Mouse (Mus musculus): ENCODE data around the gene Polr3gl. TPM values are rescaled to one million over a fixed set of nuclear protein-coding genes. Genes with fewer than 3 reads are reported as not detected.

Polr3gl gene
- polyA plus RNA-seq, 1 experiment from 2014 or later: 29.5 TPM

DNA sequence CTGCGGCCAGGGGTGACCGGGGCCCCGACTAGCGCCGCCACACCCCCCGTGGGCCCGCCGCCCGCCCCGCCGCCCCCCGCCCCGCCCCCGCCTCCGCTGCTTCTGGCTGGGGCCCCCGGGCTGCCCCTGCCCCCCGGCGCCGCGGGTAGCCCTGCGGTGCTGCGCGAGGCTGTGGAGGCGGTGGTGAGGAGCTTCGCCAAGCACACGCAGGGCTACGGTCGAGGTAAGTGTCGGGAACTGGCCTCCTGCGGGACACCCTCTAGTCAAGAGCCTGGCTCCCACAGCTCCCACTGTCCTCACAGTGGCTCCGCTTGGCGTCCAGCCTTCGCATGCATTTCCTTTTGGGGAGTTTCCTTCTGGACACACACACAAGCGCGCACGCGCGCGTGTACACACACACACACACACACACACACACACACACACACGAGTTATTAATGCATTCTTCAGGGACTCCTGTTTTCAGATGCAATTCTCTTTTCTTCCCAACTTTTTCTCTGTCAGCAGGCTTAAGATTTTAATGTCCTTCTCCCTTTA lies 7.3 kb upstream of the Polr3gl start:
- H3K4me1 ChIP-seq (ENCODE audit: control insufficient read depth, insufficient read depth, low read length): peaks cover 32% of the 10 kb centered on the region; the same call in 1 of the 2 replicates
- H3K27ac ChIP-seq (ENCODE audit: low read length): peak overlapping the region; percentile 96
- no peaks in the 10 kb centered on the region for H3K9me3 ChIP-seq (ENCODE audit: control insufficient read depth, low read depth, low read length)
- peak overlapping the region; percentile 54 for H3K4me3 ChIP-seq (ENCODE audit: low read depth, low read length)
- peak overlapping the region; percentile 88 for H3K9ac ChIP-seq (replicated peaks; ENCODE audit: low read depth, low read length)
- ATAC-seq (ENCODE audit: insufficient number of reproducible peaks, insufficient read depth, low FRiP score, low read depth): peak; percentile 60
- no peaks in the 10 kb centered on the region; the same call in 1 of the 2 replicates for H3K36me3 ChIP-seq (ENCODE audit: control insufficient read depth, insufficient read depth, low read length)
- 2% methylated on average over 31 of the region's 40 CpGs for WGBS
- peak overlapping the region; percentile 60 for H3K4me2 ChIP-seq (replicated peaks; ENCODE audit: low read depth, low read length)
- H3K27me3 ChIP-seq (ENCODE audit: control insufficient read depth, insufficient read depth, low read length): no peaks in the 10 kb centered on the region

DNA sequence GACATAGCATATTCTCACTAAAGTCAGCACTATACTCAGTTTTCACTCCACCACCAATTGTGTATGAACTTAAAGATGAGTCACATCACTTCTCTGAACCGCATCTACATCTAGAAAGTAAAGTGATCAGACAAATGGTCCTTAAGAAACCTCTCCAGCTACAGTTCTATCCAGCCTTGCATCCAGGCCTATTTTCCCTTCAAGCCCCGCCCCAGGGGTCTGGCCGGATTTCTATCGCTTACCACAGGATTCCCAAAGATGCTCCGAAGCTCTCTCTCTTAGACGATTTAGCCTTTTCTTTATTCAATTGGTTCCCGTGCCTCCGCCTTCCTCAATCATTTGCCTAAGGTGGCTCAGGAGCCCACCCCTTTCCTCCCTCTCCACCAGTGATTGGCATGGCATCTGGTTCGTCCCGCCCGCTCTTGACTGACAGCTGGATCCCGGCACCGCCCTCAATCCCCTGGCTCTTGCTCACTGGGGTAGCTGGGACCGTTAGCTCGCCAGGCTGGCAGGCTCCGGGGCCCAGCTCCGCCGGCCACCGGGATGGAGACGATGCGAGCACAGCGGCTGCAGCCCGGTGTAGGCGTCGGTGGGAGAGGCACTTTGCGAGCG lies 6.8 kb upstream of the Polr3gl start, which contains the start of gene Lix1l:
TSS of gene Lix1l (plus strand) at position 511 of the 612 bp plus-strand sequence.
- Histone ChIP-seq H3K36me3 (ENCODE audit: control insufficient read depth, insufficient read depth, low read length) (no peaks in the 10 kb centered on the region), H3K27ac (ENCODE audit: low read length) (peak within 1 kb of the TSS; percentile 96), H3K4me2 (replicated peaks; ENCODE audit: low read depth, low read length) (peak within 1 kb of the TSS; percentile 60), H3K4me3 (ENCODE audit: low read depth, low read length) (peak within 1 kb of the TSS; percentile 54), H3K9ac (replicated peaks; ENCODE audit: low read depth, low read length) (peak within 1 kb of the TSS; percentile 88), H3K4me1 (ENCODE audit: control insufficient read depth, insufficient read depth, low read length) (peaks cover 37% of the 10 kb centered on the region; the same call in 1 of the 2 replicates), H3K9me3 (ENCODE audit: control insufficient read depth, low read depth, low read length) (no peaks in the 10 kb centered on the region), H3K27me3 (ENCODE audit: control insufficient read depth, insufficient read depth, low read length) (no peaks in the 10 kb centered on the region)
- ATAC-seq (ENCODE audit: insufficient number of reproducible peaks, insufficient read depth, low FRiP score, low read depth): peak; percentile 90
- WGBS: 2% methylated on average over 27 of the region's 27 CpGs

DNA sequence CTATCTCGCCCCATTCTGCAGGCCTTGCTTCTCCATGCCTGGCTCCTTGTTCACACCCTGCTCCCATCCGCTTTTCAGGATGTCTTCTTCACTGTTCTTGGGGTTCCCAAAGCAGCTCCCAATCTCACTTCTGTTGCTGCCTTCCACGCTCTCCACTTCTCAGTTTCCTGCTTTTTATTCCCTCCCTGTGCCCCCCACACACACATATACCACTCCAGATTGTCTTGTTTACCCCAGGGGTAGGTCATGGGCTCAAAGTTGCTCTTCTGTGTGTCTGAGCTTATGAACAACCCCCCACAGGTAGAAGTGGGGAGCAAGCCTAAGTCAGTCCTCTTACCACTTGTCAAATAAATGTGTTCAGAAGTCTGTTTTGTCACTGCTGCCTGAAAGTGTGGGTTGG lies 5.4 kb upstream of the Polr3gl start:
- H3K4me1 ChIP-seq (ENCODE audit: control insufficient read depth, insufficient read depth, low read length): peaks cover 36% of the 10 kb centered on the region; the same call in 1 of the 2 replicates
- no peak overlapping the region for H3K9ac ChIP-seq (replicated peaks; ENCODE audit: low read depth, low read length)
- no peak for ATAC-seq (ENCODE audit: insufficient number of reproducible peaks, insufficient read depth, low FRiP score, low read depth)
- H3K9me3 ChIP-seq (ENCODE audit: control insufficient read depth, low read depth, low read length): no peaks in the 10 kb centered on the region
- no peaks in the 10 kb centered on the region for H3K36me3 ChIP-seq (ENCODE audit: control insufficient read depth, insufficient read depth, low read length)
- no peak overlapping the region for H3K4me2 ChIP-seq (replicated peaks; ENCODE audit: low read depth, low read length)
- no peaks in the 10 kb centered on the region for H3K27me3 ChIP-seq (ENCODE audit: control insufficient read depth, insufficient read depth, low read length)
- WGBS: 74% methylated on average over 3 of the region's 3 CpGs
- H3K27ac ChIP-seq (ENCODE audit: low read length): no peak overlapping the region
- no peak overlapping the region for H3K4me3 ChIP-seq (ENCODE audit: low read depth, low read length)

DNA sequence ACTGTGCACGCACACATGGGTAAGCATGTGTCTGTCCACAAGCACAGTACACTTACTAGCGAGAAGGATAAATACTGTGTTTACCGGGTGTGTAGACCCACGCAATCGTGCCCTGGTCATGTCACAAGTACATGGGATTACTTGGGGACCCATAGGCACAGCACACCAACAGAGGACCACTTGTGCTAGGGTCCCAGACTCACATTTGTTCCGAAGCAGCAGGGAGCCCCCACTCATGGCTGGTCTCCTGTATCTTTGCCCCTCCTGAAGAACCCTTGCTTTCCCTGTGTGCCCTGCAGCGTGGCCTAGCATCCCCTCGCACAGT lies 5.0 kb upstream of the Polr3gl start:
- peaks cover 34% of the 10 kb centered on the region; the same call in 1 of the 2 replicates for H3K4me1 ChIP-seq (ENCODE audit: control insufficient read depth, insufficient read depth, low read length)
- H3K27ac ChIP-seq (ENCODE audit: low read length): no peak overlapping the region

DNA sequence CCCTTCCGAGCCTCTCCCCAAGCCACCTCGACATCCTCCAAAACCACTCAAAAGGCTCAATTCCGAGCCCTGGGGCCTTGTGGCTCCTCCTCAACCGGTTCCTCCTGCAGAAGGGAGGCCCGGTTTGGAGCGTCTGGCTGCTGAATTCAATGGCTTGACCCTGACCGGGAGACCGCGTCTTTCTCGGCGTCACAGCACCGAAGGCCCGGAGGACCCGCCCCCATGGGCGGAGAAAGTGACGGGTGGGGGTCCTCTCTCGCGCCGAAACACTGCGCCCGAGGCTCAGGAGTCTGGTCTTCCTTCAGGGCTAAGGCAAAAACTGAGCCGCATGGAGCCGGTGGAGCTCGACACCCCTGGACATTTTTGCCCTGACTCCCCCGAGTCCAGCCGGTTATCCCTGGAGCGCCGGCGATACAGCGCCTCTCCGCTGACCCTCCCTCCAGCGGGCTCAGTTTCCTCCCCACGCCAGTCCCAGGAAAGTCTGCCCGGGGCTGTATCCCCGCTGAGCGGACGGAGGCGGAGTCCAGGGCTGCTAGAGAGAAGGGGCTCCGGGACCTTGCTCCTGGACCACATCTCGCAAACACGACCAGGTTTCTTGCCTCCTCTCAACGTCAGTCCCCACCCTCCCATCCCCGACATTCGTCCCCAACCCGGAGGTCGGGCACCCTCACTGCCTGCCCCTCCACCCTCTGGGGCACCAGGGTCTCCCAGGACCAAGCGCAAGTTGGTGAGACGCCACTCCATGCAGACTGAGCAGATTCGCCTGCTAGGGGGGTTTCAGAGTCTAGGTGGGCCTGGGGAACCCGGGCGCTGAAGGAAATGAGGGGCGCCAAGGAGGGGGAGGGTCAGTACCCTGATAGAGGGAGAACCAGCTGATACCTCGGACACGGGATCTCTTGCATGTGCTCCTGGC lies 4.4 kb upstream of the Polr3gl start:
- Histone ChIP-seq H3K4me3 (ENCODE audit: low read depth, low read length) (peak overlapping the region; percentile 44), H3K27ac (ENCODE audit: low read length) (peak overlapping the region; percentile 72; the same call in 1 of the 2 replicates), H3K4me1 (ENCODE audit: control insufficient read depth, insufficient read depth, low read length) (peaks cover 29% of the 10 kb centered on the region; the same call in 1 of the 2 replicates), H3K27me3 (ENCODE audit: control insufficient read depth, insufficient read depth, low read length) (no peaks in the 10 kb centered on the region), H3K4me2 (replicated peaks; ENCODE audit: low read depth, low read length) (peak overlapping the region; percentile 82), H3K36me3 (ENCODE audit: control insufficient read depth, insufficient read depth, low read length) (no peaks in the 10 kb centered on the region), H3K9ac (replicated peaks; ENCODE audit: low read depth, low read length) (peak overlapping the region; percentile 46), H3K9me3 (ENCODE audit: control insufficient read depth, low read depth, low read length) (no peaks in the 10 kb centered on the region)
- WGBS: 2% methylated on average over 54 of the region's 54 CpGs
- 0 out of 2 replicates have a peak, but pooled peaks have one; percentile 16 for ATAC-seq (ENCODE audit: insufficient number of reproducible peaks, insufficient read depth, low FRiP score, low read depth)

More for the DNA sequence above, 5.0 kb upstream of the Polr3gl start:
- no peak overlapping the region for H3K9ac ChIP-seq (replicated peaks; ENCODE audit: low read depth, low read length)
- no peak for ATAC-seq (ENCODE audit: insufficient number of reproducible peaks, insufficient read depth, low FRiP score, low read depth)
- peak overlapping the region; percentile 44 for H3K4me3 ChIP-seq (ENCODE audit: low read depth, low read length)
- no peaks in the 10 kb centered on the region for H3K27me3 ChIP-seq (ENCODE audit: control insufficient read depth, insufficient read depth, low read length)
- WGBS: 57% methylated on average over 8 of the region's 8 CpGs
- H3K4me2 ChIP-seq (replicated peaks; ENCODE audit: low read depth, low read length): peak overlapping the region; percentile 82
- no peaks in the 10 kb centered on the region for H3K36me3 ChIP-seq (ENCODE audit: control insufficient read depth, insufficient read depth, low read length)
- H3K9me3 ChIP-seq (ENCODE audit: control insufficient read depth, low read depth, low read length): no peaks in the 10 kb centered on the region

DNA sequence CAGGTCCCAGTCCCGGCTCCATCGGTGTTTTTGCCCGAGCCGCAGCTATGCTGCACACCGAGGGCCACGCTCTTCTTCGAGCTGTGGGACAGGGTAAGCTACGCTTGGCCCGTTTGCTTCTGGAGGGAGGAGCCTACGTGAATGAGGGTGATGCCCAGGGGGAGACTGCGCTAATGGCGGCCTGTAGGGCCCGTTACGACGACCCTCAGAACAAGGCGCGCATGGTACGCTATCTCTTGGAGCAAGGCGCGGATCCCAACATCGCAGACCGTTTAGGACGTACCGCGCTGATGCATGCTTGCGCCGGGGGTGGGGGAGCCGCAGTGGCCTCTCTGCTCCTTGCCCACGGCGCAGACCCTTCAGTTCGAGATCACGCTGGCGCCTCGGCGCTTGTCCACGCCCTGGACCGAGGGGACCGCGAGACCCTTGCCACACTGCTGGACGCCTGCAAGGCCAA lies 3.5 kb upstream of the Polr3gl start:
- H3K9me3 ChIP-seq (ENCODE audit: control insufficient read depth, low read depth, low read length): no peaks in the 10 kb centered on the region
- under 1% methylated on average over 40 of the region's 40 CpGs for WGBS
- ATAC-seq (ENCODE audit: insufficient number of reproducible peaks, insufficient read depth, low FRiP score, low read depth): no peak
- H3K4me3 ChIP-seq (ENCODE audit: low read depth, low read length): peak overlapping the region; percentile 44
- peaks cover 28% of the 10 kb centered on the region; the same call in 1 of the 2 replicates for H3K4me1 ChIP-seq (ENCODE audit: control insufficient read depth, insufficient read depth, low read length)
- peak overlapping the region; percentile 46 for H3K9ac ChIP-seq (replicated peaks; ENCODE audit: low read depth, low read length)
- peak overlapping the region; percentile 82 for H3K4me2 ChIP-seq (replicated peaks; ENCODE audit: low read depth, low read length)
- peak overlapping the region; percentile 72; the same call in 1 of the 2 replicates for H3K27ac ChIP-seq (ENCODE audit: low read length)
- no peaks in the 10 kb centered on the region for H3K36me3 ChIP-seq (ENCODE audit: control insufficient read depth, insufficient read depth, low read length)
- H3K27me3 ChIP-seq (ENCODE audit: control insufficient read depth, insufficient read depth, low read length): no peaks in the 10 kb centered on the region

DNA sequence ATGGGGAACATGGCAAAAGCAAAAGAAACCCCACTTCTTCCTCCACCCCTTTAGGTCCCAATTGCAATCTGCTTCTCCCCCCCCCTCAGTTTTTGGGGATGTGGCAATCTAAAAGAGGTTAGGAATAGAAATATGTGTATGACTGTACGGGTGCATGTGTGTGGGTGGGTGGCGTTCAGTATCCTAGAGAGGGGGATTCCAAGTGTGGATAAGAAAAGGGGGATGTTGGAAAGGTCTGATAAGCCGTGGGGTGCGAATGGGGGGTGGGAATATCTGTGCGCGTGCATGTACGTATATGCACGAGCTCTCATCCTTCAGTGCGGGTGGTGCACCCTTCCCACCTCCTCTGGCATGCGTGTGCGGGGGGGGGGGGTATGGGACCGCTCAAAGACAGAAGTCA lies 2.9 kb upstream of the Polr3gl start:
- H3K4me2 ChIP-seq (replicated peaks; ENCODE audit: low read depth, low read length): peak overlapping the region; percentile 82
- H3K4me3 ChIP-seq (ENCODE audit: low read depth, low read length): peak overlapping the region; percentile 44
- ATAC-seq (ENCODE audit: insufficient number of reproducible peaks, insufficient read depth, low FRiP score, low read depth): no peak
- H3K27ac ChIP-seq (ENCODE audit: low read length): no peak overlapping the region; the same call in 1 of the 2 replicates
- H3K4me1 ChIP-seq (ENCODE audit: control insufficient read depth, insufficient read depth, low read length): peaks cover 28% of the 10 kb centered on the region; the same call in 1 of the 2 replicates
- no peaks in the 10 kb centered on the region for H3K36me3 ChIP-seq (ENCODE audit: control insufficient read depth, insufficient read depth, low read length)
- no peaks in the 10 kb centered on the region for H3K27me3 ChIP-seq (ENCODE audit: control insufficient read depth, insufficient read depth, low read length)
- peak overlapping the region; percentile 46; the same call in 1 of the 2 replicates for H3K9ac ChIP-seq (replicated peaks; ENCODE audit: low read depth, low read length)
- WGBS: 2% methylated on average over 9 of the region's 12 CpGs
- H3K9me3 ChIP-seq (ENCODE audit: control insufficient read depth, low read depth, low read length): no peaks in the 10 kb centered on the region

DNA sequence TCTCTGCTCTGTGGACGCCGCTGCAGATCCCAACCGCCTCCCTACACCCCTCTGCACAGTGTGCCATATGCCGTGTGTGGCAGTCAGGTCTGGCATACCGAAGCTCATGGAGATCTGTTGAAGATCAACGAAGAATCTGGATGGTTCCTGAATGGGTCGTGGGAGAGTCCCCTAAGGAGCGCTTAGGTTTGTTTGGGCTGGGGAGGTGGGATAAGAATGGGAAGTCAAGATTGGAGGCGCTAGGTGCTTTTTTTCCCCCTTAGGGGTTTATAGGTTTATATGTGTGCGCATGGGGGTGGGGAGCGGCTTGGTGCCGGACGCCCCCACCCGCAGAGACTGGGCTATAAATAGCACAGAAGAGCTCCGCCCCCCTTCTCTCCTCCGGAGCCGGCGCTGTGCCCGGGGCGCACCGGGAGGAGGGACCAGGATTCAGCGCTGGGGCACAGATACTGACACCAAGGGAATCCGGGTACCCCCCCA lies 2.3 kb upstream of the Polr3gl start, which contains the start of gene Ankrd34a:
TSS of gene Ankrd34a (plus strand) at position 409 of the 480 bp plus-strand sequence.
- Histone ChIP-seq H3K36me3 (ENCODE audit: control insufficient read depth, insufficient read depth, low read length) (no peaks in the 10 kb centered on the region), H3K9ac (replicated peaks; ENCODE audit: low read depth, low read length) (peak within 1 kb of the TSS; percentile 46), H3K9me3 (ENCODE audit: control insufficient read depth, low read depth, low read length) (no peaks in the 10 kb centered on the region), H3K4me1 (ENCODE audit: control insufficient read depth, insufficient read depth, low read length) (peaks cover 28% of the 10 kb centered on the region; the same call in 1 of the 2 replicates), H3K27ac (ENCODE audit: low read length) (peak within 1 kb of the TSS; percentile 55; the same call in 1 of the 2 replicates), H3K4me3 (ENCODE audit: low read depth, low read length) (peak within 1 kb of the TSS; percentile 44), H3K27me3 (ENCODE audit: control insufficient read depth, insufficient read depth, low read length) (no peaks in the 10 kb centered on the region), H3K4me2 (replicated peaks; ENCODE audit: low read depth, low read length) (peak within 1 kb of the TSS; percentile 82)
- WGBS: under 1% methylated on average over 22 of the region's 23 CpGs
- ATAC-seq (ENCODE audit: insufficient number of reproducible peaks, insufficient read depth, low FRiP score, low read depth): no peak
